In genomic region chr7:51360134-51360533, GRCm38 (mm10) we compare ENCODE assay signal across 13 mouse cellular contexts.
DNase-seq lines count a peak whose midpoint lies in the region.
"Had no signal": no experiment of that assay in that cellular context is flagged by ENCODE, and none has a peak within 500 bp of the region (broad histone marks: within the 10 kb centered on the region; RNA-seq: fewer than 3 reads in every experiment).

No protein-coding gene starts in this region.

- peak; percentile 31 for DNase-seq in layer of hippocampus, adult 11-12 months (ENCODE audit: low spot score)
- DNase-seq in layer of hippocampus, postnatal 25 days (ENCODE audit: extremely low spot score in 1 of 2, low spot score in 1 of 2), result no peak
- DNase-seq in right cerebral cortex, adult 2 months (ENCODE audit: low spot score in 2 of 2), result peak; percentile 49 to 54
- DNase-seq in right cerebral cortex, postnatal 4 days, result no peak
- peak; percentile 40 to 47 for DNase-seq in right cerebral cortex, postnatal 36 days (ENCODE audit: low spot score in 2 of 2)
- DNase-seq in cerebellum, adult 11-12 months, result no peak
- DNase-seq in spleen, adult 18-20 months, result no peak
- DNase-seq in gastrocnemius, adult 8-10 months (ENCODE audit: low spot score in 2 of 2), result no peak
- DNase-seq: adrenal gland, adult 8-10 months; cerebellum, adult 11 months; cerebellum, postnatal 14 days; thymus, adult 18-20 months; thymus, postnatal 4 days had no signal

Comparison
In these comparisons a context has a peak if more than half of its experiments do, and no peak if none do; other contexts are left out.
1. DNase-seq: peak in layer of hippocampus, adult 11-12 months (single experiment), right cerebral cortex, adult 2 months (2 of 2) and right cerebral cortex, postnatal 36 days (2 of 2); none in layer of hippocampus, postnatal 25 days (0 of 2), right cerebral cortex, postnatal 4 days (single experiment), cerebellum, adult 11-12 months (single experiment), spleen, adult 18-20 months (0 of 2) and gastrocnemius, adult 8-10 months (0 of 2).